In the genomic region with DNA sequence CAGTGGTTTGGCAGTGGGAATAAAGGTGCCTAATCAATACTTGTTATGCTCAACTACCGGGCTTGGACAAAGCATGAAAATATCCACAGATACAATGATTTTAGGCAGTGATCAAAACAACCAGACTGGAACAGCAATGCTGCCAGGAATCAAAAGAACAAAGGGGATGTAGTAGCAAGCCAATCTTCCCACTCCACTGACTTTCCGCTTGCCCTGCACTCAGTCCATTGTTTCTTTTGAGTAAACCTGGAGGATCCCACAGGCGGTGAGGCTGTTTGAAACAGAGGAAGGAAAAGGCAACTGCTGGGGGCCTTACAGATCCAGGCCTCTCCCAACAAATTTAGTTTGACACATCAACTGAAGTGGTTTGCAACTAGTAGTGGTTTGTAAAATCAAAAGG, we compare ENCODE assay signal across 14 mouse cellular contexts. TPM values are rescaled to one million over a fixed set of nuclear protein-coding genes. Genes with fewer than 3 reads are reported as not detected.
DNase-seq lines count a peak whose midpoint lies in the region; ATAC-seq and TF ChIP-seq lines count a peak whose summit lies in the region.
"Had no signal": no experiment of that assay in that cellular context is flagged by ENCODE, and none has a peak within 500 bp of the region (broad histone marks: within the 10 kb centered on the region; RNA-seq: fewer than 3 reads in every experiment).

No protein-coding gene starts in this region.

- WGBS in intestine, postnatal 0 days, result 82% methylated on average over 3 of the region's 3 CpGs

- no peak overlapping the region for H3K4me3 ChIP-seq in intestine, postnatal 0 days (ENCODE audit: low read depth, low read length)
- H3K4me3 ChIP-seq: limb, embryonic 12.5 days had no signal

- H3K4me2 ChIP-seq in intestine, postnatal 0 days (replicated peaks; ENCODE audit: low read depth), result no peak overlapping the region
- H3K4me2 ChIP-seq: limb, embryonic 12.5 days had no signal

- no peak for TF ChIP-seq CTCF in intestine, postnatal 0 days (IDR thresholded peaks at IDR 0.05; ENCODE audit: low read depth)

- no peak overlapping the region for H3K9ac ChIP-seq in intestine, postnatal 0 days (ENCODE audit: low read depth, low read length)
- H3K9ac ChIP-seq: limb, embryonic 12.5 days; liver, postnatal 0 days had no signal

- H3K4me1 ChIP-seq in intestine, postnatal 0 days (replicated peaks; ENCODE audit: control insufficient read depth, insufficient read depth, low read length), result no peaks in the 10 kb centered on the region
- H3K4me1 ChIP-seq: limb, embryonic 12.5 days had no signal

- H3K9me3 ChIP-seq in intestine, postnatal 0 days (ENCODE audit: control insufficient read depth), result no peaks in the 10 kb centered on the region
- H3K9me3 ChIP-seq: limb, embryonic 12.5 days had no signal

- no peak for ATAC-seq in intestine, postnatal 0 days
- ATAC-seq: activated CD4-positive, CD25-positive, alpha-beta regulatory T cell, adult 4 months; liver, postnatal 0 days had no signal

- H3K36me3 ChIP-seq in intestine, postnatal 0 days (ENCODE audit: control insufficient read depth, insufficient read depth), result no peaks in the 10 kb centered on the region
- H3K36me3 ChIP-seq: limb, embryonic 12.5 days had no signal

- H3K27ac ChIP-seq in intestine, postnatal 0 days (ENCODE audit: low read depth, low read length), result no peak overlapping the region
- H3K27ac ChIP-seq: limb, embryonic 12.5 days had no signal

- peak; percentile 37 for DNase-seq in testis, postnatal 14 days (ENCODE audit: low spot score)
- no peak for DNase-seq in testis, postnatal 10 days (ENCODE audit: low spot score)
- peak; percentile 42 for DNase-seq in heart, adult 8-10 months (ENCODE audit: low spot score)
- peak; percentile 3 to 5 for DNase-seq in lung, adult 18-20 months
- no peak for DNase-seq in right cerebral cortex, adult 2 months (ENCODE audit: low spot score in 2 of 2)
- no peak for DNase-seq in kidney, adult 8-10 months
- DNase-seq: cerebellum, postnatal 25 days; kidney, adult 2 months; liver, postnatal 0 days; spleen, adult 18-20 months; thymus, adult 2 months had no signal

- H3K27me3 ChIP-seq in intestine, postnatal 0 days (replicated peaks; ENCODE audit: control insufficient read depth, insufficient read depth, low read length), result no peaks in the 10 kb centered on the region
- H3K27me3 ChIP-seq: limb, embryonic 12.5 days had no signal

RNA-seq across cellular contexts. Expression of a gene that starts 51.6 kb away (rescaled TPM):
- under 1 TPM; 0.26 to 0.66 (median 0.42) TPM for total RNA-seq in heart, adult 8-10 months (2022)
- 3.5 and 3.9 TPM in 2 replicates for polyA plus RNA-seq in intestine, postnatal 0 days (2015; fragmentation: Nextera tagmentation; extraction: Ambion mirVana)

Comparison
In these comparisons a context has a peak if more than half of its experiments do, and no peak if none do; other contexts are left out.
1. DNase-seq: peak in testis, postnatal 14 days (single experiment), heart, adult 8-10 months (single experiment) and lung, adult 18-20 months (2 of 2); none in testis, postnatal 10 days (single experiment), right cerebral cortex, adult 2 months (0 of 2) and kidney, adult 8-10 months (0 of 2).